Mouse (Mus musculus) heart, embryonic 12.5 days (tissue): ENCODE results near the gene Zfp169. TPM values are rescaled to one million over a fixed set of nuclear protein-coding genes. Genes with fewer than 3 reads are reported as not detected.

Source experiments
- ATAC-seq: fragments of 200-750 bp; cut with Nextera tagmentation; 2 replicates; pipeline ENCODE4 v1.8.0; 2017; ENCODE audit warnings: moderate TSS enrichment, moderate library complexity; ENCODE audit not compliant: insufficient number of reproducible peaks, low FRiP score
- H3K27ac ChIP-seq: fragments of 300-500 bp; sonication (generic); 2 replicates; pipeline ENCODE4 v1.5.1; 2016; ENCODE audit warnings: mild to moderate bottlenecking, moderate library complexity; ENCODE audit not compliant: poor library complexity, severe bottlenecking
- H3K27me3 ChIP-seq: fragments of 300-500 bp; sonication (generic); replicated peaks from 2 replicates; pipeline ENCODE4 v1.6.1; 2016; ENCODE audit warnings: mild to moderate bottlenecking, moderate library complexity
- H3K36me3 ChIP-seq: fragments of 300-500 bp; sonication (generic); 2 replicates; pipeline ENCODE4 v1.6.1; 2016; ENCODE audit warnings: mild to moderate bottlenecking, moderate library complexity
- H3K4me1 ChIP-seq: fragments of 300-500 bp; sonication (generic); replicated peaks from 2 replicates; pipeline ENCODE4 v1.6.1; 2016; ENCODE audit warnings: mild to moderate bottlenecking
- H3K4me2 ChIP-seq: fragments of 300-500 bp; sonication (generic); 2 replicates; pipeline ENCODE4 v1.6.1; 2016; ENCODE audit warnings: mild to moderate bottlenecking, moderate library complexity
- H3K4me3 ChIP-seq: fragments of 300-500 bp; sonication (generic); 2 replicates; pipeline ENCODE4 v1.5.1; 2016; ENCODE audit warnings: mild to moderate bottlenecking
- H3K9ac ChIP-seq: fragments of 300-500 bp; sonication (generic); 2 replicates; pipeline ENCODE4 v1.6.1; 2016; ENCODE audit warnings: mild to moderate bottlenecking, moderate library complexity
- H3K9me3 ChIP-seq: fragments of 300-500 bp; sonication (generic); replicated peaks from 2 replicates; pipeline ENCODE4 v1.6.1; 2016; ENCODE audit warnings: mild to moderate bottlenecking, moderate library complexity
- WGBS: fragments of 180-500 bp; shearing (Covaris S2); methylation state at CpG from one replicate; pipeline ENCODE4 v1.1.7; 2016; 5-methylcytosine and 5-hydroxymethylcytosine counted together
- polyA plus RNA-seq: library from polyadenylated mRNA; unstranded; fragments of >200 nt; fragmentation: Nextera tagmentation; extraction: Ambion mirVana; gene quantifications from 2 replicates; pipeline ENCODE4 v1.2.1, GENCODE M21; 2016

The Zfp169 gene
- 3.8 and 4.1 TPM in 2 replicates for polyA plus RNA-seq

GRCm38 (mm10) chr13:48513003-48513929 is at the start of gene Zfp169, which contains the start of gene A830005F24Rik:
Zfp169 (minus strand) TSS chr13:48513451.
A830005F24Rik (plus strand) TSS chr13:48513570.
- peak; percentile 96 for ATAC-seq
- Histone ChIP-seq H3K36me3 (no peaks in the 10 kb centered on the region), H3K9ac (peak within 1 kb of the TSS; percentile 91), H3K27ac (no peak within 1 kb of the TSS), H3K9me3 (no peaks in the 10 kb centered on the region), H3K4me1 (peaks cover 6% of the 10 kb centered on the region), H3K4me3 (peak within 1 kb of the TSS; percentile 95), H3K4me2 (peak within 1 kb of the TSS; percentile 91), H3K27me3 (no peaks in the 10 kb centered on the region)
- 2% methylated on average over 34 of the region's 34 CpGs for WGBS

GRCm38 (mm10) chr13:48562336-48562735 is 49.1 kb upstream of the Zfp169 start:
- WGBS, result 89% methylated on average over 5 of the region's 5 CpGs

DNA sequence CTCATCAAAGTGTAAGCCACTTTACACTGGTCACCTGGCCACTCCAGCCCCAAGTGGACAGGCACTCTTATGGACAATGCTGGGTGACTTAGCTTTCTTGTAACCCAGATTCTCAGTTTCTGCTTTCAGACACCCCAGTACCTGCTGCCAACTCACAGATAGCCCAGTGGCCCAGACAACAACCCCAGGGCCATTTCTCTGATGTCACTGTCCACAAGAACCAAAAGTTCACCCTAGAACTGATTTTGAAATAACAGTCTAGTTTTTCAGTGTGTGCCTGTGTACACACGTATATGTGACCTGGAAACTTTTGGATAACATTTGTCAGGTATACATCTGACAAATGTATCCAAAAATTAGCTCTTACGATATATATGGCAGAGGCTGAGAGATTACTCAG is 48.2 kb upstream of the Zfp169 start:
- WGBS, result 78% methylated on average over 2 of the region's 2 CpGs
- no peak overlapping the region for H3K4me2 ChIP-seq
- no peak overlapping the region for H3K9ac ChIP-seq
- H3K4me1 ChIP-seq, result peaks cover 7% of the 10 kb centered on the region
- no peaks in the 10 kb centered on the region for H3K36me3 ChIP-seq
- no peaks in the 10 kb centered on the region for H3K9me3 ChIP-seq
- no peak for ATAC-seq
- no peak overlapping the region for H3K27ac ChIP-seq
- H3K4me3 ChIP-seq, result no peak overlapping the region
- no peaks in the 10 kb centered on the region for H3K27me3 ChIP-seq

More at GRCm38 (mm10) chr13:48562336-48562735, 49.1 kb upstream of the Zfp169 start:
- no peak overlapping the region for H3K4me2 ChIP-seq
- ATAC-seq, result no peak
- H3K9me3 ChIP-seq, result no peaks in the 10 kb centered on the region
- no peaks in the 10 kb centered on the region for H3K36me3 ChIP-seq
- peaks cover 8% of the 10 kb centered on the region for H3K4me1 ChIP-seq
- H3K4me3 ChIP-seq, result no peak overlapping the region
- no peaks in the 10 kb centered on the region for H3K27me3 ChIP-seq
- H3K27ac ChIP-seq, result no peak overlapping the region
- no peak overlapping the region for H3K9ac ChIP-seq

DNA sequence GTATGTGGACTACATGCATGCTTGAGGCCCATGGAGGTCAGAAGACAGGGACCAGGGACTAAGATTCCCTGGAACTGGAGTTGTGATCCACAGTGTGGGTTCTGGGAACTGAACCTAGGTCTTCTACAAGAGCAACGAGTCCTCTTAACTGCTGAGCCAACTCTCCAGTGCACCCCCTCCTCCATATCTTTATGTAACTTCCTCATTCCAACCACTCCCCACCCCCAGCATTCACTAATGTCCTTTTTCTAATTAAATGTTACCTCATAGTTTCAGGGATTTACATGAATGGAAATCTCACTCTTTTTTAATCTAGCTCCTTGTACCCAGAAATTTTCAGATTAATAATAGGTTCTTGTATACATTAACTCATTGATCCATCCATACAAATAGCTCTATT is 42.7 kb upstream of the Zfp169 start:
- no peak for ATAC-seq
- 59% methylated on average over 1 of the region's 1 CpGs for WGBS
- Histone ChIP-seq H3K27me3 (no peaks in the 10 kb centered on the region), H3K27ac (no peak overlapping the region), H3K9me3 (no peaks in the 10 kb centered on the region), H3K9ac (no peak overlapping the region), H3K36me3 (no peaks in the 10 kb centered on the region), H3K4me3 (no peak overlapping the region), H3K4me2 (no peak overlapping the region), H3K4me1 (peaks cover 18% of the 10 kb centered on the region)

DNA sequence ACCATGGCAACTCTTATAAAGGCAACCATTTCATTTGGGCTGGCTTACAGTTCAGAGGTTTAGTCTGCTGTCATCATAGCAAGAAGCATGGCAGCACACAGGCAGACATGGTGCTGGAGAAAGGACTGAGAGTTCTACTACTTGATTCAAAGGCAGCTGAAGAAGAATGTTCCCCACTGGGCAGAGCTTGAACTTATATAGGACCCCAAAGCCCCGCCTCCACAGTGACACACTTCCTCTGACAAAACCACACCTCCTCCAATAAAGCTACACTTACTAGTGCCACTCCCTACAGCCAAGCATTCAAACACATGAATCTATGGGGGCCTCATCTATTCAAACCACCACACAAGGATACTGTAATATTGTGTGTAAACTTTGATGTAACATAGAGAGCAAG is 41.3 kb upstream of the Zfp169 start:
- H3K4me2 ChIP-seq, result no peak overlapping the region
- no peaks in the 10 kb centered on the region for H3K27me3 ChIP-seq
- WGBS, result 69% methylated on average over 1 of the region's 1 CpGs
- ATAC-seq, result no peak
- H3K27ac ChIP-seq, result no peak overlapping the region
- no peak overlapping the region for H3K9ac ChIP-seq
- no peak overlapping the region for H3K4me3 ChIP-seq
- no peaks in the 10 kb centered on the region for H3K36me3 ChIP-seq
- H3K4me1 ChIP-seq, result peaks cover 27% of the 10 kb centered on the region
- no peaks in the 10 kb centered on the region for H3K9me3 ChIP-seq

- 44% methylated on average over 5 of the region's 5 CpGs for WGBS
- H3K4me3 ChIP-seq, result no peak overlapping the region
- H3K9ac ChIP-seq, result no peak overlapping the region
- no peaks in the 10 kb centered on the region for H3K9me3 ChIP-seq
- H3K27ac ChIP-seq, result peak overlapping the region; percentile 89; the same call in 1 of the 2 replicates
- no peaks in the 10 kb centered on the region for H3K27me3 ChIP-seq
- no peak overlapping the region for H3K4me2 ChIP-seq
- no peaks in the 10 kb centered on the region for H3K36me3 ChIP-seq
- peaks cover 29% of the 10 kb centered on the region for H3K4me1 ChIP-seq
- no peak for ATAC-seq
These were observed 40.3 kb upstream of the Zfp169 start for GRCm38 (mm10) chr13:48553511-48553910.

GRCm38 (mm10) chr13:48552181-48553090 is 39.2 kb upstream of the Zfp169 start:
- peak overlapping the region; percentile 50; the same call in 1 of the 2 replicates for H3K9ac ChIP-seq
- H3K4me2 ChIP-seq, result peak overlapping the region; percentile 55
- peak overlapping the region; percentile 8; the same call in 1 of the 2 replicates for H3K4me3 ChIP-seq
- no peaks in the 10 kb centered on the region for H3K9me3 ChIP-seq
- ATAC-seq, result peak; percentile 77
- H3K27ac ChIP-seq, result peak overlapping the region; percentile 89
- no peaks in the 10 kb centered on the region for H3K27me3 ChIP-seq
- H3K4me1 ChIP-seq, result peaks cover 29% of the 10 kb centered on the region
- 41% methylated on average over 21 of the region's 21 CpGs for WGBS
- H3K36me3 ChIP-seq, result no peaks in the 10 kb centered on the region

DNA sequence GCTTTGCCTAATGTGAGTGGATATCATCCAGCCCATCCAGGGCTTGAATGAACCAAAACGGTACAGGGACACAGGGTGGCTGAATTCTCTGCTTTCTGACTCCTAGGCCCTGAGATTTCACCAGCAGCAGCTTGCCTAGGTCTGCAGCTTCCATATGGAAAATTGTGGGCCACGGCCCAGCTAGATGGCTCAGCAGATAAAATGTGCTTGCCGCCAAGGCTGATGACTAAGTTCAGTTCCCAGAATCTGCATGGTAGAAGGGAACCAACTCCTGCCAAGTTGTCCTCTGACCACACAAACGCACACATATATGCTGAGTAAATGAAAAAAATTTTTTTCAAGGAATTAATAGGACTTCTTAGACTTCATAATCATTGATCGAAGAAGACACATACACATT is 35.0 kb upstream of the Zfp169 start:
- 86% methylated on average over 5 of the region's 5 CpGs for WGBS
- H3K4me3 ChIP-seq, result no peak overlapping the region

DNA sequence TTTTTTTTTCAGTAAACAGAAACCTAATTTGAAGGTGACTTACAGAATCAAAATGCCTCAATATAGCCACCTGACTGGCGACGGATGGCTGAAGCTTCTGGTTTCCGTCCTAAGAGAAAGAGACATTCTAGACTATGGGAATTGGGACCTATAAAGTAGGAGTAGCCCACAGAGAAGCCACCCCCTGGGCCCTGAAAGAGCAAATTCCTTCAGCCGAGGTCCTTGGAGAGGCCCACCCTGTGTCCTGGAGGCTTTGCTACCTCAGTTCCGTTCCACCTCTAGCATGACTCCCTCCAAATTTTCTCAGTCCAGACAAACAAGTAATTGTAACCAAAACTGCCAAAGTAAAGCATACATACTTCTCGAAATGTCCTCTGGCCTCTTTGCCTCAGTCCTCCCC is 34.4 kb upstream of the Zfp169 start:
- Histone ChIP-seq H3K36me3 (no peaks in the 10 kb centered on the region), H3K4me2 (no peak overlapping the region), H3K9me3 (no peaks in the 10 kb centered on the region), H3K27me3 (no peaks in the 10 kb centered on the region), H3K27ac (no peak overlapping the region), H3K9ac (no peak overlapping the region), H3K4me1 (peaks cover 29% of the 10 kb centered on the region), H3K4me3 (no peak overlapping the region)
- 86% methylated on average over 6 of the region's 6 CpGs for WGBS
- ATAC-seq, result no peak

More for the DNA sequence above, 35.0 kb upstream of the Zfp169 start:
- ATAC-seq, result no peak
- Histone ChIP-seq H3K27ac (no peak overlapping the region), H3K9ac (no peak overlapping the region), H3K4me2 (no peak overlapping the region), H3K4me1 (peaks cover 35% of the 10 kb centered on the region), H3K27me3 (no peaks in the 10 kb centered on the region), H3K9me3 (no peaks in the 10 kb centered on the region), H3K36me3 (no peaks in the 10 kb centered on the region)

GRCm38 (mm10) chr13:48546330-48546917 is 33.2 kb upstream of the Zfp169 start:
- WGBS, result under 1% methylated on average over 72 of the region's 72 CpGs
- H3K4me2 ChIP-seq, result peak overlapping the region; percentile 67
- H3K27ac ChIP-seq, result peak overlapping the region; percentile 97
- H3K27me3 ChIP-seq, result no peaks in the 10 kb centered on the region
- peak; percentile 98 for ATAC-seq
- H3K9ac ChIP-seq, result peak overlapping the region; percentile 95
- H3K9me3 ChIP-seq, result no peaks in the 10 kb centered on the region
- H3K36me3 ChIP-seq, result no peaks in the 10 kb centered on the region
- H3K4me3 ChIP-seq, result peak overlapping the region; percentile 76
- H3K4me1 ChIP-seq, result peaks cover 20% of the 10 kb centered on the region
